Mouse (Mus musculus) liver, embryonic 14.5 days (tissue): ENCODE measurements around the gene Mecr.

ENCODE experiments used
- CTCF ChIP-seq: IDR thresholded peaks from 2 replicates; pipeline ENCODE4 v1.5.1; 2016; ENCODE audit warnings: antibody characterized with exemption, low read depth, control low read depth
- EP300 ChIP-seq: IDR thresholded peaks from 2 replicates; pipeline ENCODE4 v1.6.1; 2016; ENCODE audit warnings: antibody characterized with exemption, low read depth

DNA sequence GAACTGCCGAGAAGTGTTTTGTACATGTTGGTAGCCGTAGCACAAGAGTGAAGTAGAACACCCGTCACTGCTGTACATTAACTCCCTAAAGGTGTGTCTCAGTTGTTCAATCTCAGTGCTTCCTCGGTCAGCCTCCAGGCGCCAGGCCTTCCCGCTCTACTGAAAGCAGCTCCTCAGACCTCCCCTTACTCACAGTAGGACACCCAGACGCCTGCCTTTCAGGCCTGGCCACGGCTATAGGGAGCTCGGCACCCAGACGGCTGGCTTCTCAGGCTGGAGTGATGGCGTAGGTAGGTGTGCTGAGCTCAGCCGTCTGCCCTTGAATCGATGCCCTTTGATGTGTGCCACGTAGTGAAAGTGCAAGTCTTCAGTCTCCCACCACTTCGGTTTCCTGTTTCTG is 57.8 kb downstream of the Mecr start:
- no peak for TF ChIP-seq CTCF
- no peak for TF ChIP-seq EP300
